Mouse (Mus musculus): ENCODE data around the gene Slc38a10.

Gene Slc38a10

DNA sequence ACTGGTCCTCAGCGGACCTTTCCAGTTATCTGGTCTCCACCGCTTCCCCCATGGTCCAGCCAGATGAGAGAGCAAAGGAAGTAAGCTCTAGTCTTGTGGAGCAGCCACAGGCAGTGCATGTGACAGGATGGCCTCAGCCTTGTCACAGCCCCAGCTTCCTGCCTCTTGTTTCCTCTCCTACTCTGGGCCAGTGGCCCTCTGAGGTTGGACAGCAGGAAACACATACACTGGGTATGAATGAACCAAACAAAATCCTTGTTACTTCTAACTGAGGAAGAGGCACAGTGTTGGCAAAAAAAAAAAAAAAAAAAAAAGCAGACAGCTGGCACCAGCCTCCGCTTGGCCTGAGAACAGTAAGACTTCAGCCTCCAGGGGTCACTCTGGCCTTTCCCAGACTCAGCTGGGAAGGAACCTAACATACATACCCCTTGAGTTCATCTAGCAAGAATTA is 8.5 kb downstream of the Slc38a10 start:
- no peak for DNase-seq (ENCODE audit: extremely low read depth, insufficient read length, low spot score)

DNA sequence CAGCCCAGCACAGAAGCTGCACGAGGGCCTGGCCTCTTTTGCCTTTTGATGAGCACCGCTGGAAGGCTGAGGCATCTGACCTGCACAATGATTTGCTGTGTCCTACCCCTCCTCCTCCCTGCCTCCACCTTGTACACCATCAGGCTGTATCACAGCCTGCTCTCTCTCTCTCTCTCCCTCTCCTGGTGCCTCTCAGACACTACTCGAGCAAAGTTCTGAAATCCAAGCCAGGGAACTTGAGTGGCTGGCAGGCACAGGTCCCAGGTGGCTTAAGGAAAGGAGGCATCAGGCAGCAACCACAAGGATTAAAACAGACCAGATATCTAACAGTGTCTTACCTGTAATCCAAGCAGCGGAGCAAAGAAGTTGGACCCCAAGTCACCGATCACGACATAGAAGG is 10.9 kb downstream of the Slc38a10 start:
- DNase-seq (ENCODE audit: extremely low read depth, insufficient read length, low spot score): no peak

DNA sequence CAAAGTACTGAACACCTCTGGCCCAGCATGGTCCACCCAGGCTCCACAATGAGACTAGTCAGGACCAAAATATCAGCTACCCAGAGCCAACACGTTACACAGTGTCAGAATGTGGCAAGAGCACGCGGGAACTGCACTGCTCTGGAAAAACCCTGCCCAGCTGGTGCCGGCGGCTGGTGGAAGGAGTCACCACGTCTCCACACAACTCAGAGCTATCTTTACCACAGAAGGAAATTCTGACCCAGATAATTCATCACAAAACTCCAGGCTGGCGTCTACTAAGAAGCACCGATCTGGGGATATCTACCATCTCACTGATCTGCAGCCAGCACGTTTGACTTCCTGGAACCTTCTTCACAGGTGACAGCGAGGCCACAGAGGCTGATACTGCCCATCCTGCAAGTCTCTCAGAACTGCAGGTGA is 11.8 kb downstream of the Slc38a10 start:
- DNase-seq (ENCODE audit: extremely low read depth, insufficient read length, low spot score): no peak

DNA sequence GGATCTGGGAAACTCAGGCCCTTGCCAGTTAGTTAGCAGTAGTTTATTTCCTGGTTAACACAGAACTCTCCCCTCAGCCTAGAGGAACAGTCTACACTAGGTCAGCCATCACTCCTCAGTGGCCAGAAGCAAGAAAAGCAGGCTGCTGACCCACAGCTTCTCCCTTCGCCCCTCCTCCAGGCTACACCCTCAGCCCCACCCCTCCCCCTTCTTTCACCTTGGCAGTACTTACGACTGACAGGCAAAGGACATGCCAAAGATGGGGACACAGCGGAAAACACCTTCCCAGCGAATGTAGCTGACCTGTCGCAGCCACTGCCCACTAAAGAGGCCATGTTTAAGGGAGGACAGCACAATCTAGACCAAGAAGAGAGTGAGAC is 13.5 kb downstream of the Slc38a10 start:
- no peak for DNase-seq (ENCODE audit: extremely low read depth, insufficient read length, low spot score)

DNA sequence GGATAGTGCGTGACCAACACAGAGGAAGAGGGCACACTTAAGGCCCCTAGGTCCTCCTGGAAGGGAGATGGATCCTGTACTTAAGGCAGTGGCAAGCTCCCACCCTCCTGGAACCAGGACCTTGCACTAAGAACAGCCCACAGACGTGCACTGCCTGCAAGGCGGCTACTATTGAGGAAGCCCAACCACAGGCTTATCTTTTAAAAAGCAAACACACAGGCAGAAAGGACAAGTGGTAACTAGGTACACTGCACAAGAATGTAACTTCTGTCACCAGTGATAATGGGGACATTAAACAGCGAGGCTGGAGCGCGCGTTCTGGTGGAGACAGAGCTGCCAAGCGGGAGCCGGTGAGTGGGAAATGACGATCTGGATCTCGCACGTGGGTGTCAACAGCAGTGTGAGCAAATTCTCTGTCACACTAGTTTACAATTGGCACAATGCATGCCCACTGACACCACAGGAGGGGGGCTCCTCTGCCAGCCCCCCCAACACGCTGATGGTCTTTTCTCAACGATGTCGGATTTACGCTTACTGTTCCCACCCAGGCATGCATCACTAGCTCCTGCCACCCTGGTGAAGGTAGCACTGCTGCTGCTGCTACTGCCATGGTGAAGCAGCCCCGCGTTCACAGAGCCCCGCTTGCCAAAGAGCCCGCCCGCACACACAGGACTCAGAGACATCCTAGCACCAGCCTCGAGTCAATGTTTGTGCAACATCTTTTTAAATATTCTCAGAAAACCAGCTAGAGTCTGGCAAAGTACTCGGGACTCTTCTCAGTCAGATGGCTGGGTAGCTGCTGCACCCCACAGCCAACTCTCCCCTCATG is 14.1 kb downstream of the Slc38a10 start:
- DNase-seq (ENCODE audit: extremely low read depth, insufficient read length, low spot score): no peak

DNA sequence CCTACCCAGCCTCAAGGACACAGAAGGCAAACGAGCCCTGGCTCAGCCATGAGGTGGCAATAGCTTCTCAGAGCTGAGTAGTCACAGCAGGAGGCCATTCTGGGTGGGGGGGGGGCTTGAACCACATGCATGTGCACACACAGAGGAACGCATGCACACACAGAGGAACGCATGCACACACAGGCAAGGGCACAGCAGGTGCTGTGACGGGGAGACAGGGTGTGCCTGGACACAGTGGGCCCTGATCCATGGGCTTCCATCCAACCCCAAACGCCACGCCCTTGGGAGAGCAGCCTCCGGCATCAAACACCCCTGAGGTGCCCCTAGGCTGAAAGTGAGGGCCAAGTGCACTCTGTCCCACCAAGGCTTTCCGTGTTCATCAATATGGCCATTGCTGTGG is 15.0 kb downstream of the Slc38a10 start:
- DNase-seq (ENCODE audit: extremely low read depth, insufficient read length, low spot score): no peak

DNA sequence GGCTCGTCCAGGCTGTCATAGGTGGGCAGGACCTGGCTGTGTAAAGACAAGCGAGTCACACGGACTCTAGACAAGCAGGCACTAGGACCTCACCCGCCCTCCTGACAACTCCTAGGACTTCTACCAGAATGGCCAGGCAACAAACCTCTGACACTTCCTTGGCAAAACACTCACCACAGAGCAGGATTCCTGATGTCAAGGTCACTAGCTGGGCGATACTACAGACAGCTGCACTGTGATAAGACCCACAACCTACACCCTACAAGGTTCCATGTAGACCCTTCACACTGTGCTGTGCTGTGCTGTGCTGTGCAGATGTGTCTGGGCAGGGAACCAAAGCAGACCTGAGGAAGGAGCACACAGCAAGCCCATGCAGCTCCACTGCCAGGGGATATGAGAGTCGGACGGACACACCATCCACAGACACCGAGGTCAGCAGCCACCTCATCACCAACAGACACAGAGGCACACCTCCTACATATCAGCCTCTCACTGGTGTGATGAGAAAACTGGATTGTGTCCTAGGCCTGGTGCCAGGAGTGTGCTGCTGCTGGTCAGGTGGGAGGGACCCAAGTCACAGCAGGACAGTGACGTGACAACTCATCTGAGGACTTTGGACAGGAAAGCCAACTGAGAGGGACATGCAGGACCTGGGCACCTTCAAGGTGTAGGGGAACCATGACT is 16.2 kb downstream of the Slc38a10 start:
- no peak for DNase-seq (ENCODE audit: extremely low read depth, insufficient read length, low spot score)

DNA sequence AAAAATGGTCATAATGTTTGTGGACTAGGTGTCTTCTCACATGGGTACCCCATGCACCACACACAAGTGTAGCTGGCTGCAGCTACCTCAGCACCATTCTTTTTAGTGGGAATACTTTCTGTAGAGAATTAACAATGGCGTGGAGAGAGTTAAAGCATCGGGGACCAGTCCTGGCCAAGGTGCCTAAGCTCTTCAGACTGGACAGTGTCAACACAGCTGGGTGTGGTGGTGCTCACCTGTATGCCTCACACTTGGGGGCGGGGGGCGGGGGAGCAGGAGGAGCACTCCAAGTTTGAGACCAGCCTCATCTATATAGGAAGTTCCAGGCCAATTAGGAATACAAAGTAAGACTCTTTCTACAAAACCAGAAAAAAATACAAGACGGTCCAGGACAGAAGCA is 17.0 kb downstream of the Slc38a10 start:
- DNase-seq (ENCODE audit: extremely low read depth, insufficient read length, low spot score): no peak

DNA sequence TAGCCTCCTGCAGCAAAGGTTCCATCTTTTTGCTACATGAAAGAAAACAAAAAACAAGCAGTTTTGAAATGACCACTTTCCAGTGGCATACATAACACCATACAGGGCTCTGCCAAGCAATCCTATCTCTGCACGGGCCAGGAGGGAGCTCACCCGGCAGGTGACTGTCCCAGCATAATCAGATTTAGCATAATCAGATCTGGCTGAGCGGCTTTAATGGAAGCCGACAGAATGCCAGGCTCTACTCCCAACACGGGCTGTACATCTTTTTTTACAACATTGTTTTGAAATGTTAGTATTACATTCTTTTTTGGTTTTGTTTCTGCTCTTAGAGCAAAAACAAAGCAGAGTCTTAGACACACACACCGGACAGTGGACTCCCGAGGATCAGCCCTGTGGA is 21.9 kb downstream of the Slc38a10 start:
- no peak for DNase-seq (ENCODE audit: extremely low read depth, insufficient read length, low spot score)

DNA sequence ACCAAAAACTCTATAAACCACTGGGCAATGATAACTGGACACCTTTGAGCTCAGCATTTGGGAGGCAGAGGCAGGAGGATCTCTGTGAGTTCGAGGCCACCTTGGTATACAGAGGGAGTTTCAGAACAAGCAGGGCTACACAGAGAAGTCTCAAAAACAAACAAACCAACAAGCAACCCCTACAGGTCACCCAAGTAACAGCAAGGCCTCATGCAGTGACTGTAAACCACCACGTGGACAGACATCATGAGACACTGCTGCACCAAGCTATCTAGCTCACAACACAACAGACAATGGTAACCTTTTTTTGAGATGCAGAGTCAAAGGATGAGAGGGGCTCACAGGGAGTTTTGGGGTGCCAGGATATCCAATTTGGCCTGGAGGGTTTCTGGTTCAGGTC is 24.3 kb downstream of the Slc38a10 start:
- DNase-seq (ENCODE audit: extremely low read depth, insufficient read length, low spot score): no peak

DNA sequence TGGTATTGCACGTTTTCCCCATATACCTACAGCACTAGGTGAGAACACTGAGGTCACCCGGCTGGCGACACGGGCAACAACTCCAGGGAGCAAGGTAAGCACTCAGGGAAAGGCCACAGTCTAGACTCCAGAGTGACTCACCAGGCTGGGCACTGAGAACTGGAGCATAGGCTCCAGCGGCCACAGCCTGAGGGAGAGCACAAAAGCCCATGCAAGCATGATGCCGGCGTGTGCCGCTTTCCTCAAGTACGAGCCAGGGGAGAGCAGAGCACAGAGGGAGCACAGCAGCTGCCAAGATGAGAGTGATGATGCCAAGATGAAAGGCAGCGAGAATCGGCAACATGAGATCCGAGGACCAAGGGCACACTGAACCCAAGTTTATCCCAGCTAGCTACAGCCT is 29.0 kb downstream of the Slc38a10 start:
- DNase-seq (ENCODE audit: extremely low read depth, insufficient read length, low spot score): no peak

DNA sequence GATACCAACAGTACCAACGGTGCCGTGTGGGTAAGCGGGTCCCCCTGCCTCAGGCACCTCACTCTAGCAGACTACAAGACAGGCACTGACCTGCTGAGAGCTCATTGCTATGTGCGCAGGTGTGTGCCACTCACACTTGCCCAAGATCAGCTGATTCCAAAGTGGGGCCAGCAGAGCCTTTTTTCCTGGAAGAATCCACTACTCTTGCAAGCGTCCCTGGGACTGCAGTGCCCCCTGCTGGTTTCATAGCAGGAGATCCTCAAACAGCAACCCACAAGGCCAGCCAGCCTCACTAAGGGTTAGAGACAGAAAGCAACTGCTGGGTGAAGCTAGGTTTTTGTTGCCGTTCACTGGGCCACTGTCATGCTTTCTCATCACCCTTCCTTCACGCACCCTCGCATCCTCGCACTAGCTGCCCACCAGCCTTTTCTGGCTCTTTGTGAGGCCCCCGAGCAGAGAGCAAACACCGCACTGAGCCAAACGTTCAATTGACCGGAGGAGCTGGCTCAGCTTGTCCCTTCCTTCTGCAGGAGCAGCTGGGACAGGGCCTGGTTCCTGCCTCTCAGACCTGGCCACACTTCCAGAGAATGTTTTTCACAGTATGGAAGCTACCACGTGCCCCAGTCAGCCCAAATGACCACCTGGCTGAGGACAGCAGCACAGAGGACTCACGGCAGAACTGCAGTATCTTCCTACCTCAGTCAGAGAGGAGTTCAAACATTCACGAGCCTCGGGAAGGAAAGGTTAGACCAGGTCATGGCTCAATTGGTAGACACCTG is 30.3 kb downstream of the Slc38a10 start:
- no peak for DNase-seq (ENCODE audit: extremely low read depth, insufficient read length, low spot score)

DNA sequence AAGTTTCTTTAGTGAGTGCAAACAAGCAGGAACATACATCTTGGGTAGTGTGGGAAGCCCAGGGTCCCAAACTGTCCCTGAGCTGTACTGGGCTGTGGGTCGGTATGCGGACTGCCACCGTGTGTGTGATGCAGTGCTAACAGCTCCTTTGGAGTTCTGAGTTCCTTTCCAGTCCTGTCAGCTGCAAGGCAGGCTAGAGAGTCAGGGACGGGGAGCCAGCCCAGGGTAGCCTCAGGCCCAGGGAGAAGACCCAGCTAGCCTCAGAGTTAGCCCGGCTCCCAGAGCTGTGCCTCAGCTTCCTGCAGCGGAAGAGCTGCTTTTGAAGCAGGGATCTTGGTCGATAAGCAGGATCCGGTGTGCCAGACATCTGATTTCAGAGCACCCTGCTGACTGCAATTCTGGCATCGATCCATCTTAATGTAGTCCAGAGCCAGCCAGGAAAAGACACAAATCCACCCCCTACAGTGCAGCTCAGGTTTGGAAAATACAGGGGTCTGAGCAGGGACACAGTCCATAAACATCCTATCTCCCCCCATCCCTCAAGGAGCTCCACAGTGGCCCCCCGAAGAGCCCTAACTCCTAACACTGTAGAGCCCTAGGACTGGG is 31.1 kb downstream of the Slc38a10 start:
- no peak for DNase-seq (ENCODE audit: extremely low read depth, insufficient read length, low spot score)

DNA sequence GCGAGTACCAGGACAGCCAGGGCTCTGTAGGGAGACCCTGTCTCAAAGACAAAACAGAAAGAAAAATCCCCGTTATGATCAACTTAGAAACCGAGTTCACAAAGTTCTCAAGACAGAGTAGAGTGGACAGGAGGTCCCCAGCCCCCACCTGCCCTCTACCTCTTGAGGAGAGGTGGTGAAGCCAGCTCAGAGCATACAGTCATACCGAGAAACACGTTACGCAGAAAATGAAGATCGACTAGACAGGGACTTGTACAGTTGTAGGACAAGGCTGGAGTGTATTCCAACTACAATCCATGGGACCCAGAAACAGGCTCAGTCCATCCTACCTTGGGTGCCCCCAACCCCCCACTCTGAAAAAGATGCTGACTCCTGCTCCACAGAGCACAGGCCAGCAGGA is 32.0 kb downstream of the Slc38a10 start:
- no peak for DNase-seq (ENCODE audit: extremely low read depth, insufficient read length, low spot score)

DNA sequence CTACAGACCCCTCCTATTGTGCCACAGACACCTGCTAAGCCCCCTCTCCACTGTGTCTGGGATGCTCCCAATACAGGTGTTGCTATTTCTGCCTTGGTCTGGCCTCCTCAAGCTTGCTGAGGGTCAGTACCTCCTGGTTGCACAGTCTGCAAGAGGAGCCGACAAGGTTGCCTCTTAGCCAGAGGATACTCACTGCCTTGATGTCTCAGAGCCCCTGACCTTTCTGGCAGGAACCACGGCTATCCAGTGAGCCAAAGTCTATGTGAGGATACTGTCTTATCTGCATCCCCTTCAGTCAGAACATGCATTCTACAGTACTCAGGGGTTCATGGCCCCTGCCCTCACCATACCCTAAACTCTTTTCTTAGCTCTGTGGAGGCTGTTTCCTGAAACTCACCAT is 33.5 kb downstream of the Slc38a10 start:
- DNase-seq (ENCODE audit: extremely low read depth, insufficient read length, low spot score): no peak

DNA sequence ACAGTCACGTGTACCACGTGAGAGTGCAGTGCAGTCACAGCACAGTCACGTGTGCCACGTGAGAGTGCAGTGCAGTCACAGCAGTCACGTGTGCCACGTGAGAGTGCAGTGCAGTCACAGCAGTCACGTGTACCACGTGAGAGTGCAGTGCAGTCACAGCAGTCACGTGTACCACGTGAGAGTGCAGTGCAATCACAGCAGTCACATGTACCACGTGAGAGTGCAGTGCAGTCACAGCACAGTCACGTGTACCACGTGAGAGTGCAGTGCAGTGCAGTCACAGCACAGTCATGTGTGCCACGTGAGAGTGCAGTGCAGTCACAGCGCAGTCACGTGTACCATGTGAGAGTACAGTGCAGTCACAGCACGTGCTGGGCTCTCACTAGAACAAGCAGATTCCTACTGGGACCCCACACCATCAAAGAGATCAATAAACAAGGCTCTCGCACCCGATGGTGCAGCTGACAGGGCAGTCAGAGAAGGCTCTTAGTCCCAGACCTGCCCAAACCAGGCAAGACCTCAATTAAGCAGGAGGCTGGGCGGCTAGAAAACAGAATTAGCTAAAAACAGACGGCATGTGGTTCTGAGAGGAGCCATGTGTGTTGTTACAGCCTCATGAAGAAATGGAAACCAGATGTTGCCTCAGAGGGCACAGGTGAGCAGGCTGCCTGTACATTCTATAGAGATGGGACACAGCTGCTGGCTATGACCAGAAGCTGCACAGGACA is 36.5 kb downstream of the Slc38a10 start:
- DNase-seq (ENCODE audit: extremely low read depth, insufficient read length, low spot score): no peak

DNA sequence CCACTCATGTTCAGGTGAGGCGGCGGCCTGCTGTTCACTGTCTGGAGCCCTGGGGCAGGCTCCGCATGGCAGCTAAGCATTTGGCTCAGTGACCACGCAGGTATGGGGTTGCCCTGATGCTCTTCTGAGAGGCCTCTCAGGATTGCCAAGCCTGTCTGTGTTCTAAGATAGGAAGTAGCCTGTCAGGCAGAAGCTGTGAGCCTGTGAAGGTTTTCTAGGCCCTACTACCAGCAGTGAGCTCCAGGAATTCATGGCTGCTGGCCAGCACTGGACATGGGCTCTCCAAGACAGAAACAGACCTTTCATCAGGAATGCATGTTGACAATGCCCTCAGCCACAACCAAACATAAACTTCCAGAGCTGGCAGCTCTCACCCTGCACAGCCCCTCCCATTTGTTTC is 39.0 kb downstream of the Slc38a10 start:
- DNase-seq (ENCODE audit: extremely low read depth, insufficient read length, low spot score): no peak

DNA sequence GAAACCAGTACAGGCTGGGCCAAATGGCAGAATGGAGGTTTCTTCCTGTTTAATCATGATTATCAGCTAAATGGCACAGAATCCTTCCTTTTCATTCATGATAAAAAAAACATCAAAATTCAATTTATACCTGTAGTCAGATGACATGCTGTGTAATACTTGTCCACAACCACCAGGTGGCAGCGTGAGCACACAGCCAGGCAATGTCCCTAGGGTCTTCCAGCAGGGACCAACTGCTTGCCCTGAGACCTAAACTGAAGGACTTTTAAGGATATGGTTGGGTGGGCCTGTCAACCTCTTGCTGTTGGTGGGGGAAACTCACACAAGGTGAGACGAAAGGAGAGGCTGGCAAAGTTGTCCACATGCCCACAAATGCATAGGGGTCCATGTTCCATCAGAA is 40.1 kb downstream of the Slc38a10 start:
- no peak for DNase-seq (ENCODE audit: extremely low read depth, insufficient read length, low spot score)

DNA sequence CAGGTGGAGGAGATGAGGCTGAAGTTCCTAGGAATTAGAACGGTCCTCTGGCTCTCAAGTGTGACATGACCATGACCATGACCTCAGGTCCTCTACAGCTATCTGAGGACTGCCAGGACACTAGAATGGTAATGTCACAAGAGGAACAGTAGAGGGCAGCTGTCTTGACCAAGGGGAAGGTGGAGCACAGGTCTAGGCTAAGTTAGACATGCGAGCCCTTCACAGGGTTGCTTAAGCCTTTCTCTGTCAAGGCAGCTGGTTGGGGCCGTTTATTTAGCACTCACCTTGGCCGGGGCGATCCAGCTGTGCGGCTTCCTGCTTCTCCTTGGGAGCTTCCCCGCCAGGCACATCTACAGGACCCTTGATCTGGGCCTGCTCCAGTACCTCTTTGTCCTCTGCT is 40.6 kb downstream of the Slc38a10 start:
- DNase-seq (ENCODE audit: extremely low read depth, insufficient read length, low spot score): no peak

DNA sequence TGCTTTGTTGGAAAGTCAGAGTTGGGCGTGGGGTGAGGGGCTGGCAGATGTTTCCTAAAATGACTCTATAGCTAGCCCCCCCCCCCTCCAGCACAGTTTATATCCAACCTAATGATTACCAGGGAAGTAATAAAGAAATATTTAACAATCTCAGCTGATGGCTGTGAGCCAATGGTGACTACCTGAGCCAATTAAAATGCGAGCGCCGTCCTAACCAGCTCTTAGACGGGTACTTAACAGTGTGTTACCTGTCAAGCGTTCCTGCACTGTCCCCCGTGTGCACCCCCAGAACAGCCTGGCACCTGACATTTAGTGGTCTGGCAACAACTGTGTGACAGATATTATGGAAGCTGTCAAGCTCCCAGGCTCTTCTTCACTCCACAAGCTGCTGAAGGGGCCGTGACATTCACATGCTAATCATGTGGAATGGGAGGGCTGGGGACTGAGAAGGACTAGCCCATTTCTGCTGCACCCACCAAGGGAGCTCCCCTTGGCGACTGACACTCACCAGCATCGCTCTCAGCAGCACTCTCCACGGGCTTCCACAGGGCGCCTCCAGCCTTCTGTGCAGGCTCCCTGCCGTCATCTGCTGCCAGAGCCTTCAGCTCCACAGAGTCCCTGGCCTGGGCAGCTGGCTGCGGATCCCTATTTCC is 41.5 kb downstream of the Slc38a10 start:
- DNase-seq (ENCODE audit: extremely low read depth, insufficient read length, low spot score): no peak
